Mouse (Mus musculus): Measurements from ENCODE around the gene Sez6l2.

DNA sequence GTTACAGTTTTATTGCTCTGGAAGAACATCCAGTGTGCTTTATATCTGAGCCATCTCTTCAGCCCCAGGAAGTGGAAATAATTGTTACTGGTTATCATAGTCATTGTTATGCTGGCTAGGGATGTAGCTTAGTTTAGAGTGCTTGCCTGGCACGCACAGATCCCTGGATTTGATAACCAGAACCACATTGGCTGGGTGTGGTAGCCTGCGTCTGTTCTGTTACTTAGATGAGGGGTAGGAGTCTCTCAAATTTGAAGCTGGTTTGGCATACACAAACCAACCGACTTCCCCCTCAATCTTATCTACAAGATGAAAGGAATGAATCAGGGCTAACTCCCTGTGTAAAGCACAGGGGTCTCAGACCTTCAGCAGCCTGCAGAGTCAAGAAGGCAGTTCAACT is 24.1 kb upstream of the Sez6l2 start:
- TF ChIP-seq CTCF (conservative IDR thresholded peaks at IDR 0.05; ENCODE audit: low read length) (no peak), NANOG (IDR thresholded peaks at IDR 0.05; ENCODE audit: borderline replicate concordance, low read length) (no peak), POU5F1 (IDR thresholded peaks at IDR 0.05; ENCODE audit: borderline replicate concordance, low read length) (no peak)
